Mouse (Mus musculus): ENCODE measurements around the gene Trio. TPM values are rescaled to one million over a fixed set of nuclear protein-coding genes. Genes with fewer than 3 reads are reported as not detected.

The Trio gene
- total RNA-seq, 2 experiments from 2014 or later: 42.9 to 43.7 TPM

DNA sequence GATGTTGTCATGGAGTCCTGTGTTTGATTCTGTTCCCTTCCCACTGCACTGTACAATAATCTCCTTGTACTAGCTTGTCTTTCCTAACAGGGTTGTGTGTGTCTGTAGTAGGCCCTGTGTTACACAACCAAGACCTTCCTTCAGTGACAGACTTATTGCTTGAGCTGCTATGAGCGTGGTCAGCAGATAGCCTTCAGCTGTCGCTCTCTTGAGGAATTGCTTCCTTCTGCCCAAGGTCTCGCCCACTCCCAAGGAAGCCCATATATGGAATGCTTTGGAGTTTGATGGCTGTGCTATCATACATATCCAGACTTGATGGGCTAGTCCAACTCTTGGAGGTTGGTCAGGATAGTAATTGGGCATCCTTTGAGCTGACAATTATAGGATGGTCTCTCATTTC, 22.1 kb upstream of the Trio start:
- intact Hi-C loops (cut with DNase I): no loop called here
- DNase-seq (ENCODE audit: low spot score): no peak

DNA sequence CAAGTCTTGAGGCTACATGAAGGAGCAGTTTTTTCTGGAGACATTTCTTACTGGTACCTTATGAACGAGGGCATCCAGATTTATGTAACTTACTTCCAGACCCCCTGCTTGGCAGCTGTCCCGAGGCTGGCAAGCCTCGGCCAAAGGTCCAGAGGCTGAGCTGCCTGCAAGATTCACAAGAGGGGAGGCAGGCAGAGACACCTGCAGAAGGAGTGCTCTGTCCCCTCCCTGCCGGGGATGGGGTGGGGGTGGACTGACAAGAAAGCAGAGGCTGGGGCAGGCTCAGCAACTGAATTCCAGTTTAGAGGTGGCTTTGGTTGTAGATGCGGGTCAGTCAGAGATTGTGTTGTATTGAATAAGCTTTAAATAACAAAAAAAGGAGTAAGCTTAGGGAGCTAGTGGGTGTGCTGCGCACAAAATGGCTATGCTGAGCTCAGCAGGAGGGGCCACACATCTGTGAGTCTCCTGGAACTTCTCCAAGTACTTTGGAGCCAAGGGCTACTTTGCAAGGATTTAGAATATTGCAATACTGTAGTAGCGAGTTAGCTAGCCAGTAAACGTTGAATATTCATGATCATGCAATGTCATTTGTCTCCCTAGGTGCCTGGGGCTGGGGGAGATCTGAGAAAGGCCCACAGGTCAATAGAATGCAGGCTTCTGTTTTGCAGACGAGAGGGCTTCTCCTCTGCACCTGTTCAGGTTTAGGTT, 15.7 kb upstream of the Trio start:
- intact Hi-C loops (cut with DNase I): no loop called here
- no peak for DNase-seq (ENCODE audit: low spot score)

DNA sequence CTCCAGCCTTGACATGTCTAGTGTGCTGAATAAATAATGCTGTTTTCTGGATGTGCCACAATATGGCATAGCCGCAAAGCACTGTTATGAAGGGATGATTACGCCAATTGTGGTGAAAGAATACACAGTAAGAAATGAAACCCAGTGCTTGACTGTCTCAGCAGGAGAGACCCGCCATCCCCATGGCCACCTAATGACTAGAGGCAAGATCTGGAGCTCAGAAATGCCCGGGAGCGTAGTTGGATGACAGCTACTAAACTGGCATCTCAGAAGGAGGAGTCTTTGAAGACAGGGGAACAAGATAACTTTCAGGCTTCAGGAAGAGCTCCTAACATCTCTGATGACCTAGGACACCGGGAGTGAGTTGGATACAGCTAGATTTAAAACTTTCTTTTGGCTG, 12.0 kb upstream of the Trio start:
- DNase-seq (ENCODE audit: low spot score): no peak
- intact Hi-C loops (cut with DNase I): no loop called here

DNA sequence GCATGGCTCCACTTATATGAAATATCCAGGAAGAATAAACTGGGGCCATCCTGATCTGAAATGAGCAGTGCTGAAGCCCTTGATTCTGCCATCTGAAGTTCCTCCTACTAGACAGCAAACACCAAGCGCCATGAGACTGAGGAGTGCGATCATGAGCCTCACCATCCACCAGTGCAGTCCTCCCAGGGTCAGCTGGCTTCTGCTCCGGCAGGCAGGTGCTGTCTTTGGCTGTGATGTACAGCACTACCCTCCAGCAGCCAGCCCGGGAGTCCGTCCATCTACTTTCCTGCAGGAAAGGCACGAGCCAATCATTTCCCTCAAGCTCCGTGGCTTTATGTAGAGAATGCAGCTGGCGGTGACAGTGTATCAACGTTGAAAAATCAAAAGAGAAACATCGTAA, 10.0 kb upstream of the Trio start:
- intact Hi-C loops (cut with DNase I): no loop called here
- DNase-seq (ENCODE audit: low spot score): no peak

DNA sequence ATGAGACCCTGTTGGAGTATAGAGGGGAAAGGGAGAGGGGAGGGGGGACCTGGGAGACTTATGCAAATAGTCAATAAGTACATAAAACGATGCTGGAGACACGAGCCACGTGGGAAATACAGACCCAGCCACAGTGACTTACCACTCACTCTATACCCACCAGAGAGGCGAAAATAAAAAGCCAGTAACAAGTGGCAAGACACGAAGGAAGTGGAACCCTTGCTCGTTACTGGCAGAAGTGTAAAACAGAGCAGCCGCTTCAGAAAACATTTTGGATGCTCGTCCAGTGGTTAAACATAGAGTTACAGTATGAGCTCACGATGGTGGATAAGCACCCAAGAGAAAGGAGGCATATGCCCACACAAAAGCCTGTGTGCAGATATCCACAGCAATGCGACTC, 9.0 kb upstream of the Trio start:
- DNase-seq (ENCODE audit: low spot score): no peak

DNA sequence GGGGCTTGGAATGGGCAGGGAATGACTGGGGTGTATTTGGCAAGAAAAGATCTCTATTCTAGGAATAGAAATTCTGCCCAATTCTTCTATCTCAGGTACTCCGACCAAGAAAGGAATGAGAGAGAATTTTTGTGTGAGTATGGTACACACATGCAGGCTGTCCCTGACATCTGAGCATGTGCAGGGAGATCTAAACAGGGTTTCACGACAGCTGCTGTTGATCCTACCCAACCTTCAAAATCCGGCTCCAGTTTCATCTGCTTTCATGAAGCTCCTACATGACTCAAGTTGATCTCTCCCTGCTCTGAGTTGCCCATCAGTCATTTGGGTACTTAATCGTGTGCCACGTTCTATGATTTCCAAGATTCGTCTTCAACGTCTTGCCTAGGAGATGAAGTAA, 3.7 kb upstream of the Trio start:
- no peak for DNase-seq (ENCODE audit: low spot score)
- intact Hi-C loops (cut with DNase I): no loop called here

More for the DNA sequence above, 9.0 kb upstream of the Trio start:
- intact Hi-C loops (cut with DNase I): no loop called here

DNA sequence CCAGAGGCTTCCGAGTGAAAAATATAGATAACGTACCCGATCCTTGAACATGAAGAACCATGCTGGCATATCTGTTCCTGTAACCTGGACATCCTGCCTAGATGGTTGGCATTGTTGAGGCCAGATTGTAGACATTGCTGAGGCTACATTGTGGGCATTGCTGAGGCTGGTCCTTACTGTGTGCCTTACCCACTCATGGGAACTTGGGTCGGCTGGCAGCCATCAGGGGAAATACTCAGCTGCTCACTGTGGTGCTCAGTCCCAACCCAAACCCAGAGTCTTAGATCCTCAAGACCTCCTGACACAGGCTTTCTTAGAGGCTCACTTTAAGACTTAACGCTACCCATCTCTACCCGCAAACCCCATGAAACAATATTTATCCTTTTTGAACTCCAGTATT, 2.9 kb upstream of the Trio start:
- DNase-seq (ENCODE audit: low spot score): no peak
- intact Hi-C loops (cut with DNase I): no loop called here

DNA sequence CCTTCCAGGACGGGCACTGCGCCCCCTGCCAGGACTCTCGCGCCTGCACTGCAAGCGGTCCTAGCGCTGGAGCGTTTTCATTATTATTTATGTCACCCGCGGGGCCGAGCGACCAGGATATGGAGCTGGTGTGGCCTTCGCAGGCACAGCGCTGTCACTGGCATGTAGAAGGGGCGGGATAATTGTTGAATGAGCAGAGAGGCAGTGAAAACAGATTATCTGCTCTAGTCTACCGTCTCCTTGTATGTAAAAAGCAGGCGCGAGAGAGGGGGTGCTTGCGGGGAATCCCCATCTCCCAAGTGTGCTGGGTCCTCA, 476 bp upstream of the Trio start:
- intact Hi-C loops (cut with DNase I): loop anchor here (1.0 to 2.0 kb wide), 4 partner anchors 41 to 157 kb away; no protein-coding TSS in a partner anchor
- DNase-seq (ENCODE audit: low spot score): no peak

DNA sequence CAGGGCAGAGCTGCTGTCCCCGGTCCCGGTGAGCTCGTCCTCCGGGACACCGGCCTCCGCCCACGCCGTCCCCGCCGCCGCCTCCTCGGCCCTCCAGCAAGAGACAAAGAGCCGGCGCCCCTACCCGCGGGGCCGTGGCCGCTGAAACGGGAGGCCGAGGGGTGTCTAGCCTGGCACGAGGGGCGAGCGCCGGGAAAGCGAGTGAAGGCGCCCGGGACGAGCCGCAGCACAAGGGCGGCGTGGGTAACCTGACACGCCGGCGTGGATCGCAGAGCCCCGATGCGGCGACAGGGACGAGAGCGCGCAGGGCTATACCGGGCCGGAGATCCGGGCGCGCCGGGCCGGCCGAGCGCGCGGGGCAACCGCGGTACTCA, 696 bp downstream of the Trio start:
- intact Hi-C loops (cut with DNase I): loop anchor here (5.0 kb wide), 2 partner anchors 43 to 88 kb away; no protein-coding TSS in a partner anchor
- DNase-seq (ENCODE audit: low spot score): no peak

DNA sequence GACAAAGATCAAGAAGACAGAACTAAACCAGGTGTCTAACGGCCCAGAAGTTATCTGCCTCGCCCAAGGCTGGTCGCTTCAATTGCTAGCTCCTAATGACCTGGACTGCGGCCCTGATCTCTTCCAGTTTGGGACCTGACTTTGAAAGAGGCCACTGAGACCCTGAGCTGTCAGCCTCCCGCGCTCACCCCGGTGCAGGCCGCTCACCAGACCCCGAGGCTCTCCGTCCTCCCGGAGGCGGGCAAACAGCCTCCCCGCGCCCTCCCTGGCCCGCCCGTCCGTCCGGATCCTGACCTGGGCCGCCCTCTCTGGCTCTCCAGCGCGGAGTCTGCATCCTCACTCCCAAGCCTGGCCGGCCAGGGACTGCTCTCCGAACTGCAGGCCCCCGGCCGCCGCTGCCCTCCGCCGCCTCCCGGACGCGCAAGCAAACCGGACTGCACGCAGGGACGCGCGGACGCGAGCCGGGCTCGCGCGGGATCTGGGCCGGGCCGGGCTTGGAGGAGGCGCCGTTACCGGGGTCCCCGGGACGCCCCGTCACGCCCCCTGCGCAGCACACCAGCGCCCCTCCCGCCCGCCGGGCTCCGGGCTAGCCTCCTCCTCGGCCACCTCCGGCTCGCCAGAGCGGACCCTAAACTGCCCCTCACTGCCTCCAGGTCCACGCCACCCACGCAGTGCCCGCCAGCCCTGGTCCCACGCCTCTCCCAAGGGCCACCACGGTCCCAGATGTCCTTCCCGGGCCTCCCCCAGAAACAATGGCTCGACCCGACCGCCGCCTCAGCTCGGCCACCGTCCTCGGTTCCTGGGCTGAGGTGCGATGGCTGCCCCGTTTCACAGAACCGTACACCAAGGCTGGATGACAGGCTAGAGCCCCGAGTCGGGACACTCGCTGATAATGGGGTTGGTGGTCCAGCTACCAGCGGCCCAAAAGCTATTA, 1.4 kb downstream of the Trio start:
- peak; percentile 73 for DNase-seq (ENCODE audit: low spot score)
- intact Hi-C loops (cut with DNase I): loop anchor here (5.0 kb wide), 2 partner anchors 42 to 87 kb away; no protein-coding TSS in a partner anchor

DNA sequence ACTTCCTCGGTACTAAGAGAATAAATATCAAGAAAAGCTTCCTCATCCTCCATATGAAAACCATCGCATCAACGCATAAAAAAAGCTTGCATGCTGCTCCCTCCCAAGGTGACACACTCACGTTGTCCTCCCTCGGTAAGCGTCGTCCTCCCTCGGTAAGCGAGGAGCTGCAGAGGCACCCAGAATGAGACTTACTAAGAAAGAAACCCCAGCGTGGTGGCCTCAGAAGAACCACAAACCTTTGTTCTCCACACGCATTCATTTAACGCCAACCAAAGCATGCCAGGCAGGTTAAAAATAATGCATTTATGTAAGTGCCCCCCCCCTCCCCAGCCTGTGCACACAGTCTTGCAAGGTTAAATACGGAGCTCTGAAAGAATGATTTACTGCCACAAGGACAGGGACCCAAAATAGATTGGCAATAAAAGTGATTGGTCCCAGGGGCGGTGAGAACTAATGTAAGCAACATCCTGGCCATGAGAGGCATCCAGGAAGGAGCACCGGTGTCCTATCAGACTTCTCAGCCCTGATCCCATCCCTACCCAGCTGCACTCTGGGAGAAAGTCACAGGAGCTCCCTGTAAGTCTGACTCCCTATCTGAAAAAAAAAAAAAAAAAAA, 3.9 kb downstream of the Trio start:
- intact Hi-C loops (cut with DNase I): loop anchor here (5.0 kb wide), 2 partner anchors 39 to 84 kb away; no protein-coding TSS in a partner anchor

DNA sequence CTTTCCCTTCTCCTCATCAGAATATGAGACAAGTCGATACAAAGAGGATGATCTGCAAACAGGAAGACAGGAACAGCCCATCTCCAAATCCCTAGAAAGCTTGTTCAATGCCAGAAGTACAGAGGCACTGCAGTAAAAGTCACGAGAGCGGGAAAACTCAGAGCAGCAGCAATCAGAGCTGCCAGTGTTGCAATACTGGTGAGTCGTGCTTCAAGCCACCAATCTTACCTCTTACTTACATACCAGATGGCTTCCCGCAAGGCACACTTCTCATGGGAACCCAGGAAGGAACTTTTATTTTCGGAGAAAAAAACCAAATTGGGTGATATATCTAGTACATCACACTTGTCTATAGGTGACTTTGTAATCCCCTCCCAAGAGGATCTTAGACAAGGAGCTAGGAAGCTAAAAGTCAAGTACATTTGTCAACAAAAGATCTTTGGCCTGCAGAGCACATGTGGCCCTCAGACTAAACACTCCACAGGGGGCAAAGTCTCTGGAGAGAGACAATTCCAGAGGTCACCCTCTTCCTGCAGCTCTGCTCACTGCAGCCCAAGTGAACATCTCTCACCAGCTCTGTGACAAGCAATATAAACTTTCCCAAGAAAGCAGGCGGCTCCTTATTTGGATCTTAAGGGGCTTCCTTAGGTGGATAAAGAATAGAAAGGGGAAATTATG, 6.1 kb downstream of the Trio start:
- intact Hi-C loops (cut with DNase I): loop anchor here (5.0 kb wide), 2 partner anchors 37 to 82 kb away; no protein-coding TSS in a partner anchor
- no peak for DNase-seq (ENCODE audit: low spot score)

More for the DNA sequence above, 3.9 kb downstream of the Trio start:
- no peak for DNase-seq (ENCODE audit: low spot score)

DNA sequence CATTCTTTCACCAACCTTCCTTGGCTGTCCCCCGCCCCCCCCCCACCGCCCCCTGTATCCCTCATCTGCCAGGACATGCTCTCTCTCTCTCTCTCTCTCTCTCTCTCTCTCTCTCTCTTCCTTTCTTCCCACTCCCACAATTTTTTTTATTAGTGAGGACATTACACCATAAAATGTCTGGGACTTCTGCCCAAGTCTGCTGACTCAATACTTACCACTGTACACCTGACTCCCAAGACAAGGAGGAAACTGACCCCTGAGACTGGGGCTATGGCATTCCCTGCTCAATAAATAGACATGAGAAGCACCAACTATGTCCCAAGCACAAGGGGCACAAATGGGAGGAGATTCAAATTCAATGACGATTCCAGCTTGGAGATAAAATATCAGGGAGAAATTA, 18.1 kb downstream of the Trio start:
- intact Hi-C loops (cut with DNase I): no loop called here
- DNase-seq (ENCODE audit: low spot score): no peak

DNA sequence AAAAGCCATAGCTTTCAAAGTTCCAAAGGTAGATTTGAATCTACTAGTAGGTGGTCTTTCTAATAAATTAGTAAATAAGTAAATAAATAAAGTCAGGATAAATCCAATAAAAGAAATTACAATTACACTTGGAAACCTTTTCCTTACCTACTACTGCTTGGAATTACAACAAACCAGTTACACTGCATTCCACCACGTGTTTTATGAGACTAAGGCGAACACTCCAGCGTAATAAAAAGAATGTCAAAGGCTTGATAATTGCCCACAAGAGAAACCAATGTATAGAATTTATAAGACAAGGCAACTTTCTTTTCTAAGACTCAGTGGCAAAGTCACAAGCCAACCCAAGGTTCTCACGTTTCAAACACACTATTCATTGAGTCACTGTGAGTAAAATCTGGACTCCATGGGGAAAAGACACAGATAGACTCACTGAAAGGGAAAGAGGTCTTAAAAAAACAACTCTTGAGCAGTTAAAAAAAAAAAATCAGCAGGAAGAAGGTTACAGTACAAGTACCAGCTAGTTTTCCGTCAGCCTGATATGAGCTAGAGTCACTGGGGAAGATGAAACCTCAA, 21.4 kb downstream of the Trio start:
- intact Hi-C loops (cut with DNase I): no loop called here
- no peak for DNase-seq (ENCODE audit: low spot score)

DNA sequence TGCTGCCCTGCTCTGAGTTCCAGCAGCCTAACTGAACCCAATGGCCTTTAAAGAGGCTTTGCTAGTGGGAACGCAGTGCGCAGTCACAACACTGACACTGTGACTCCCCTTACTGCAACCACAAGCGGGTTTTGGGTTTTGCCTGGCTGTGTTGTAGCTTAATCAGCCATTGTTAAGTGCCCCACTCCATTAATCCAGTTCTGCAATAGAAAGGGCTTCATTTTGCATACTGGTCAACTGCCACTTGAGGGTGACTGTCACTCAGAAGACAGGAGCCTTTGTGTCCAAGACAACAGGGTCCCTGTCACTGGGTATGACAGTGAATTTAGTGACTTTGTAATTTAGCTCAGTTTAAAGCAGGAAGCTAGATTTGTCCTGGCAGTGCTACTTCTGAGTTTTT, 23.1 kb downstream of the Trio start:
- intact Hi-C loops (cut with DNase I): no loop called here
- DNase-seq (ENCODE audit: low spot score): no peak

DNA sequence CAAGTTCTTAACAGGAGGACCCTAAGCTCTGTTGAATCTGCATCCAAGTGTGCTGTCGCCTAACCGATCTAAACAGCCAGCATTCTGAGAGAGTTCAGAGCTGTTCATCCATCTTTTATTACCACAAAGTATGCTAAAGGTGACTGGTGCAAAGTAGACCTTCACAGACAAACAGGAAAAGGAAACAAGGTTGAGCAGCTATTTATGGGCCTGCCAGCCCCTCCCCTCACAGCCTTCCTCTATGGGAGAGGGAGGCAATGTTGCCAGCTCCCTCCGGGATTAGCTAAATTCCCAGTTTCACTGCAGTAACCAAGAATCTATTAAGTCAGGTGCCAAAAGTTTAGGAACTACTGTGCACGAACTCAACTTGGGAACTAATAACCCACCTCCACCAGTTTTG, 24.3 kb downstream of the Trio start:
- DNase-seq (ENCODE audit: low spot score): no peak
- intact Hi-C loops (cut with DNase I): no loop called here

DNA sequence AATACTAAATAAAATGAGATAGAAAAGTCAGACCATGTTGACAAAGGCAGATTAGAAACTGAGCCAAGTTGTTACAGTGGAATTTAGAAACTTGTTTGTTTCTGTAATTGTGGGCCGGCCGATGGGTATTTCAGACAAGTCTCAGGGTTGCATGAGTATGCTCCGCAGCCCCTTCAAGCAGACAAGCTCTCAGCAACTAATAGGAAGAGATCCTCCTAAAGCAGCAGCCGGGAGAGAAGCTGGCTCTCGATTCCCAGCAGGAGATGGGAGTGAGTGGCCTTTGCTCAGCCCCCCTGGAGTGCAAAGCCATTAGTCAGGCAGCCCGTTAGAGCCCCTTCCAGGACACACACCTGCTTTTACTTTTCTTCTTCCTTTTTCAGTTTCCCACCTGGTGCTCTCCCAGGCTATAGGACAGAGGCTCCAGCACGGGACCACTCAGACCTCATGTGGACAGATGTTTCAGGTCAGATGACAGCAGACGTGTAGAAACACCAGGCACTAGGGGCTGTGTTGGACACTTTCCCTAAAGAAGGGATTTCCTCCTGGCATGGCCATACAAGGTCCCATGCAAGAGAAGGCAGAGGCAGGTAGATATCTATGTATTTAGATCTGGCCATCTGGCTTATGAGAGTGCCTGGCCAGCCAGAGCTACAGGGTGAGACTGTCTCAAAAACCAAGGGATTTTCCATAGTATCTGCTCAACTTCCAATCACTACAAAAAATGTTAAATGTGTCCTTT, 26.9 kb downstream of the Trio start:
- no peak for DNase-seq (ENCODE audit: low spot score)
- intact Hi-C loops (cut with DNase I): no loop called here

DNA sequence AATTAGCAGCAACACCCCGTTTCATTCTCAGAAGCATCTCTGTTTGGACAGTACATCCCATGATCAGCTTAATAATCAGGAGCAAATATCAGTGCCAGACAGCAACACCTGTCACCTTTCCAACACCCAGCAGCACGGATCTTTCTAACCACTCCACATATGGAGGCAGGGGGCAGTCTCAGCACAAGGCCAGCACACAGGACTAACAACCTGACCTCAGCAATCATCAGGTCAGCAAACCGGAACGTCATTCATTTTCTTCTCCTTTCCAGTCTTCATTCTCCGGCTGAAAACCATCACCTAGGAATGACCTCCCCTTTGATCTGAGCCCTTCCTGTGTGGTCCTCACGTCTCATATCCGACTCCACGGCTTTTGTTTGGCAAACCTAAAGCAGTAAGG, 27.7 kb downstream of the Trio start:
- intact Hi-C loops (cut with DNase I): no loop called here
- DNase-seq (ENCODE audit: low spot score): no peak

DNA sequence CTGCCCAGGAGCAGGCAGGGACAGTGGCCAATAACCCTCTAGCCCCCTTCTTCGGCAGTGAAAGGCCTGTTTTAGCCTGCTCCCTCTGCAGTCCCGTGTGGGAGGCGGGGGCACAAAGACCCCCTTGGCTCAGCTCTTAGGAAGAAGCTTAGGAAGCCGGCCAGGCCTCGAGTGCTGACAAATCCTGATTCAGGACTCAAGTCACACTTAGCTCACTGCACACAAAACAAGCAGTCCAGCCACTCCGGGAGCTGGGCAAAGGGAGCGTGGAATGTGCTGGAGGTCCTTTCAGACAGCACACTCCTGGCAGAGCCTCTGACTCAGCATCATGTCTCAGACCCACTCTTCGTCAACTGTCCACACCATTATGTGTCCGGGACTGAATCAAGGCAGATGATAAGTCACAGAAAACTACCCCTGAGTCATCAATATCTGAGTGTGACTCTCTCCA, 28.2 kb downstream of the Trio start:
- peak; percentile 42 for DNase-seq (ENCODE audit: low spot score)
- intact Hi-C loops (cut with DNase I): no loop called here
